ENCODE assay signal across 40 mouse cellular contexts in the genomic region with DNA sequence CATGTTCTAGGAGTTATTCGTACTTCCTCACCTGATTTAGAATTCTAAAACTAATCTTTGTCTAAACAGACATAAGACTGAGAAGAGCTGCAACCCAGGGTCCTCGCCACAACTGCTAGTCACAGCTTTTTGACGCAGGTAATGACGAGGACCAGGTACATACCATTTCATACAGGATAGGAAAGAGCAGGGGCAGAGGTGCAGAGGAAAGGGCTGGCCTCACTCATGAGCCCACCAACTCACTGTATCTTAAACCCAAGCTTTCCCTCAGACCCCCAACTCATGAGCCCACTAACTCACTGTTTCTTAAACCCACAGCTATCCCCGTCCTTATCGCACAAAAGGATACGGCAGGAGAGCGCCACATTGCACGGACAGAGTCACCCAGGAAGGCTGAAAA. TPM values are rescaled to one million over a fixed set of nuclear protein-coding genes. Genes with fewer than 3 reads are reported as not detected.
"Had no signal": no experiment of that assay in that cellular context is flagged by ENCODE, and none has a peak within 500 bp of the region (broad histone marks: within the 10 kb centered on the region; RNA-seq: fewer than 3 reads in every experiment).

No protein-coding gene starts in this region.

- ATAC-seq: liver, embryonic 12.5 days; liver, postnatal 0 days; lung, postnatal 0 days; midbrain, embryonic 13.5 days; midbrain, embryonic 15.5 days; midbrain, embryonic 16.5 days had no signal

- H3K4me1 ChIP-seq: limb, embryonic 10.5 days; limb, embryonic 12.5 days; limb, embryonic 13.5 days; limb, embryonic 15.5 days; liver, embryonic 12.5 days; liver, embryonic 13.5 days; liver, embryonic 15.5 days; lung, embryonic 15.5 days; midbrain, embryonic 10.5 days; midbrain, embryonic 12.5 days; midbrain, embryonic 13.5 days; midbrain, embryonic 15.5 days had no signal

- H3K4me2 ChIP-seq: limb, embryonic 12.5 days; limb, embryonic 13.5 days; limb, embryonic 15.5 days; liver, embryonic 11.5 days; liver, embryonic 12.5 days; liver, embryonic 13.5 days; liver, embryonic 15.5 days; lung, embryonic 14.5 days; lung, embryonic 15.5 days; midbrain, embryonic 11.5 days; midbrain, embryonic 12.5 days; midbrain, embryonic 13.5 days; midbrain, embryonic 15.5 days had no signal

- DNase-seq: left cerebral cortex, postnatal 4 days; liver; liver, embryonic 13.5 days; liver, postnatal 0 days; lung, adult 18-20 months; lung, adult 2 months; lung, embryonic 14.5 days; lung, postnatal 10 days; lung, postnatal 14 days; lung, postnatal 36 days; lung, postnatal 4 days; midbrain, embryonic 14.5 days had no signal

- H3K9me3 ChIP-seq: limb, embryonic 10.5 days; limb, embryonic 12.5 days; limb, embryonic 13.5 days; limb, embryonic 15.5 days; liver, embryonic 12.5 days; liver, embryonic 13.5 days; liver, embryonic 15.5 days; lung, embryonic 15.5 days; midbrain, embryonic 10.5 days; midbrain, embryonic 12.5 days; midbrain, embryonic 13.5 days; midbrain, embryonic 15.5 days had no signal

- H3K27me3 ChIP-seq: limb, embryonic 12.5 days; limb, embryonic 13.5 days; limb, embryonic 15.5 days; liver, embryonic 12.5 days; liver, embryonic 13.5 days; liver, embryonic 15.5 days; lung, embryonic 15.5 days; megakaryocyte, embryonic 14.5 days; midbrain, embryonic 12.5 days; midbrain, embryonic 13.5 days; midbrain, embryonic 15.5 days had no signal

- H3K9ac ChIP-seq: limb, embryonic 12.5 days; limb, embryonic 13.5 days; limb, embryonic 15.5 days; liver, embryonic 12.5 days; liver, embryonic 13.5 days; liver, embryonic 14.5 days; liver, embryonic 15.5 days; liver, postnatal 0 days; lung, embryonic 14.5 days; lung, embryonic 15.5 days; midbrain, embryonic 12.5 days; midbrain, embryonic 13.5 days; midbrain, embryonic 15.5 days had no signal

- H3K27ac ChIP-seq: limb, embryonic 10.5 days; limb, embryonic 12.5 days; limb, embryonic 13.5 days; limb, embryonic 15.5 days; liver, embryonic 12.5 days; liver, embryonic 13.5 days; liver, embryonic 14.5 days; liver, embryonic 15.5 days; lung, embryonic 15.5 days; macrophage; midbrain, embryonic 10.5 days; midbrain, embryonic 12.5 days; midbrain, embryonic 13.5 days; midbrain, embryonic 15.5 days had no signal

- H3K4me3 ChIP-seq: limb, embryonic 10.5 days; limb, embryonic 12.5 days; limb, embryonic 13.5 days; limb, embryonic 15.5 days; liver, embryonic 12.5 days; liver, embryonic 13.5 days; liver, embryonic 15.5 days; lung, embryonic 15.5 days; megakaryocyte, embryonic 14.5 days; midbrain, embryonic 10.5 days; midbrain, embryonic 12.5 days; midbrain, embryonic 13.5 days; midbrain, embryonic 15.5 days; myocyte had no signal

RNA-seq across cellular contexts. Expression of gene Htr5a, which starts 58.6 kb away (rescaled TPM):
- total RNA-seq: liver, adult 2 months; megakaryocyte progenitor cell, adult 5-6 weeks; megakaryocyte, adult 5-6 weeks; megakaryocyte-erythroid progenitor cell, adult 5-6 weeks; monocyte, adult 5-6 weeks had no signal
- polyA plus RNA-seq: limb, embryonic 10.5 days; limb, embryonic 11.5 days; limb, embryonic 12.5 days; limb, embryonic 13.5 days; limb, embryonic 14.5 days; limb, embryonic 15.5 days; liver, adult 2 months; liver, embryonic 11.5 days; liver, embryonic 12.5 days; liver, embryonic 13.5 days; liver, embryonic 14.5 days; liver, embryonic 15.5 days; liver, embryonic 16.5 days; liver, postnatal 0 days; lung, adult 2 months; lung, embryonic 14.5 days; lung, embryonic 15.5 days; lung, embryonic 16.5 days; lung, postnatal 0 days; macrophage; myocyte had no signal
